Mouse (Mus musculus) thymus, adult 2 months (tissue): ENCODE measurements around the gene Sema3b. TPM values are rescaled to one million over a fixed set of nuclear protein-coding genes. Genes with fewer than 3 reads are reported as not detected.

Experiments used
- DNase-seq: peaks from one replicate; pipeline ENCODE4 v3.0.0; 2021
- H3K27ac ChIP-seq: fragments of 200-500 bp; 2 replicates; pipeline ENCODE4 v1.5.1; 2012; ENCODE audit warnings: low read length, control low read depth; ENCODE audit not compliant: control insufficient read depth, insufficient read depth
- H3K27me3 ChIP-seq: fragments of 200-500 bp; 2 replicates; pipeline ENCODE4 v1.6.1; 2012; ENCODE audit warnings: mild to moderate bottlenecking, low read length, moderate library complexity, mixed read lengths; ENCODE audit not compliant: control insufficient read depth, insufficient read depth
- H3K36me3 ChIP-seq: fragments of 200-500 bp; 2 replicates; pipeline ENCODE4 v1.6.1; 2012; ENCODE audit warnings: mild to moderate bottlenecking, low read length, moderate library complexity; ENCODE audit not compliant: control insufficient read depth, insufficient read depth
- H3K4me1 ChIP-seq: fragments of 200-500 bp; replicated peaks from 2 replicates; pipeline ENCODE4 v1.6.1; 2012; ENCODE audit warnings: low read length; ENCODE audit not compliant: control insufficient read depth, insufficient read depth
- H3K4me3 ChIP-seq: fragments of 200-500 bp; 2 replicates; pipeline ENCODE4 v1.5.1; 2012; ENCODE audit warnings: mild to moderate bottlenecking, low read length, control low read depth, moderate library complexity; ENCODE audit not compliant: control insufficient read depth, insufficient read depth
- CTCF ChIP-seq: fragments of 200-500 bp; IDR thresholded peaks from 2 replicates; pipeline ENCODE4 v1.5.1; 2012; ENCODE audit warnings: mild to moderate bottlenecking, control low read depth, low read length, moderate library complexity, borderline replicate concordance; ENCODE audit not compliant: control insufficient read depth, poor library complexity, insufficient read depth; ENCODE audit errors: extremely low read depth
- POLR2A ChIP-seq: fragments of 200-500 bp; IDR thresholded peaks from 2 replicates; pipeline ENCODE4 v1.6.1; 2012; ENCODE audit warnings: mild to moderate bottlenecking, low read length, control low read depth, moderate library complexity; ENCODE audit not compliant: control insufficient read depth, poor library complexity, insufficient read depth; ENCODE audit errors: extremely low read depth
- WGBS: fragments of 180-500 bp; shearing (Covaris S2); methylation state at CpG from one replicate; pipeline ENCODE4 v1.1.7; 2018; 5-methylcytosine and 5-hydroxymethylcytosine counted together
- polyA plus RNA-seq: library from polyadenylated mRNA; depleted of rRNA; stranded (reverse); fragments of >200 nt; gene quantifications from 2 replicates; pipeline ENCODE4 v1.2.3, GENCODE M21; 2012; rRNA removed

The Sema3b gene
- polyA plus RNA-seq, 1 experiment, result 4.9 TPM

DNA sequence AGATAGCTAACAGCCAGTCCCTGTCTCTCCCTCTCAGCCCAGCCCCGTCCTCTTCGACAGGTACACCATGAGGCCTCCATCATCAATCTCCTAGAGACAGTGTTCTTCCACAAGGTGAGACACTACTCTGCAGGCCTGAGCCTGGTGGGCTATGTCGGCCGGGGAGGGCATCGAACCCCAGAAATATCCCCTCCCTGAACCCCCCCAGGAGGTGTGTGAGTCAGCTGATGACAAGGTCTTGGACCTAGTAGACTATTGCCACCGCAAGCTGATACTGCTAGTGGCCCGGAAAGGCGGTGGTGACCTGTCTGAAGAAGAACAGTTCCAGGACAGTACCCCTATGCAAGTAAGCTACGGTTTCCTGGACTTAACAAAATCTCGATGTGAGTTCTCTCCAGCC lies 60.2 kb downstream of the Sema3b start:
- peaks cover 57% of the 10 kb centered on the region for H3K4me1 ChIP-seq
- no peaks in the 10 kb centered on the region for H3K36me3 ChIP-seq
- no peak overlapping the region for H3K4me3 ChIP-seq
- WGBS, result 97% methylated on average over 10 of the region's 10 CpGs
- no peak for DNase-seq
- H3K27ac ChIP-seq, result no peak overlapping the region
- TF ChIP-seq CTCF, result no peak
- no peak for TF ChIP-seq POLR2A
- no peaks in the 10 kb centered on the region for H3K27me3 ChIP-seq

DNA sequence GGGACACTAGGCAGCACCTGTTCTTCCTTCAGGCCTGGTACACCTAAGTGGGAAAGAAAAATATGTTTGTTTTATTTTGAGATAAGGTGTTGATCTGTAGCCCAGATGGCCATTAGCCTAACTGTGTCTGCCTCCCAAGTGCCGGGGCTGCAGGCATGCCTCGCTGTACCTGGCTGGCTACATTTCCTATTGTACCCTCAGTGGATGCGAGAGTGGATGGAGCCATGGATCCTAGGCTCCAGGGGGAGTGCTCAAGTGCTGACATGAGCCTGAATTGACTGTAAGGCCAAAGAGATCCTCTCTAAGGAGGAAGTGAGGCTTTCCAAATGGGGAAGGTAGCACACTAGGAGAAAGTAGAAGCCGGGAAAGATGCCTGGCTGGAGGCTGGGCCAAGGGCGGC lies 61.1 kb downstream of the Sema3b start:
- DNase-seq, result no peak
- 93% methylated on average over 5 of the region's 5 CpGs for WGBS
- Histone ChIP-seq H3K36me3 (no peaks in the 10 kb centered on the region), H3K4me1 (peaks cover 48% of the 10 kb centered on the region), H3K4me3 (no peak overlapping the region), H3K27me3 (no peaks in the 10 kb centered on the region), H3K27ac (no peak overlapping the region)
- TF ChIP-seq POLR2A (no peak), CTCF (no peak)

Other genes starting within 250 kb of the Sema3b start
- gene Cacna2d2, start 209.6 kb downstream of the Sema3b start, polyA plus RNA-seq, result 7.7 and 8.9 TPM in 2 replicates
- gene Tmem115, start 75.3 kb downstream of the Sema3b start, polyA plus RNA-seq, result 49.6 and 55.7 TPM in 2 replicates
- gene Cyb561d2, start 67.0 kb downstream of the Sema3b start, polyA plus RNA-seq, result 78.7 and 84.3 TPM in 2 replicates
- 74.5 and 83.5 TPM in 2 replicates for gene Nprl2, start 67.0 kb downstream of the Sema3b start, polyA plus RNA-seq
- 2.9 and 3.4 TPM in 2 replicates for gene Zmynd10, start 61.9 kb downstream of the Sema3b start, polyA plus RNA-seq
- gene Rassf1, start 57.7 kb downstream of the Sema3b start, polyA plus RNA-seq, result 48.8 and 50.8 TPM in 2 replicates
- 67.3 and 68.1 TPM in 2 replicates for gene Tusc2, start 46.0 kb downstream of the Sema3b start, polyA plus RNA-seq
- 35.6 and 39.8 TPM in 2 replicates for gene Hyal2, start 41.3 kb downstream of the Sema3b start, polyA plus RNA-seq
- gene Hyal1, start 32.3 kb downstream of the Sema3b start, polyA plus RNA-seq, result 8.3 and 10.9 TPM in 2 replicates
- gene Naa80, start 30.3 kb downstream of the Sema3b start, polyA plus RNA-seq, result 102 and 103 TPM in 2 replicates
- gene Hyal3, start 28.4 kb downstream of the Sema3b start, polyA plus RNA-seq, result 2.4 TPM in 2 replicates
- 65.1 and 67.4 TPM in 2 replicates for gene Ifrd2, start 21.6 kb downstream of the Sema3b start, polyA plus RNA-seq
- 1,154 and 1,267 TPM in 2 replicates for gene Gnai2, start 26.1 kb upstream of the Sema3b start, polyA plus RNA-seq
- 9.1 and 11.2 TPM in 2 replicates for gene Slc38a3, start 60.3 kb upstream of the Sema3b start, polyA plus RNA-seq
- gene Gnat1, start 70.5 kb upstream of the Sema3b start, polyA plus RNA-seq, result 0.13 and 0.34 TPM in 2 replicates
- gene Sema3f, start 101.2 kb upstream of the Sema3b start, polyA plus RNA-seq, result 35.5 and 41.3 TPM in 2 replicates
- 176 and 197 TPM in 2 replicates for gene Rbm5, start 161.8 kb upstream of the Sema3b start, polyA plus RNA-seq